Mouse (Mus musculus): ENCODE data around the gene 6820408C15Rik. TPM values are rescaled to one million over a fixed set of nuclear protein-coding genes. Genes with fewer than 3 reads are reported as not detected.
"Not testable (repeated sequence)": the region's sequence is repeated elsewhere in the genome, so short reads cannot be mapped to it uniquely, and the experiment has no call there.

Gene 6820408C15Rik
- total RNA-seq, 1 experiment from 2014 or later, result not detected

- ATAC-seq (ENCODE audit: extremely low read depth, insufficient number of reproducible peaks, low FRiP score, poor library complexity, severe bottlenecking), result peak; percentile 86
These were observed 9.3 kb upstream of the 6820408C15Rik start for GRCm38 (mm10) chr2:152406126-152406525.

- no peak for ATAC-seq (ENCODE audit: extremely low read depth, insufficient number of reproducible peaks, low FRiP score, poor library complexity, severe bottlenecking)
These were observed 5.6 kb upstream of the 6820408C15Rik start for GRCm38 (mm10) chr2:152409781-152410180.

- no peak for ATAC-seq (ENCODE audit: extremely low read depth, insufficient number of reproducible peaks, low FRiP score, poor library complexity, severe bottlenecking)
These were observed 4.4 kb upstream of the 6820408C15Rik start for GRCm38 (mm10) chr2:152410971-152411371.

- no peak for ATAC-seq (ENCODE audit: extremely low read depth, insufficient number of reproducible peaks, low FRiP score, poor library complexity, severe bottlenecking)
These were observed 3.9 kb upstream of the 6820408C15Rik start for GRCm38 (mm10) chr2:152411471-152411870.

GRCm38 (mm10) chr2:152412526-152413157 is 2.7 kb upstream of the 6820408C15Rik start:
- ATAC-seq (ENCODE audit: extremely low read depth, insufficient number of reproducible peaks, low FRiP score, poor library complexity, severe bottlenecking), result no peak

GRCm38 (mm10) chr2:152413158-152413764 is 2.1 kb upstream of the 6820408C15Rik start:
- ATAC-seq (ENCODE audit: extremely low read depth, insufficient number of reproducible peaks, low FRiP score, poor library complexity, severe bottlenecking), result no peak

GRCm38 (mm10) chr2:152413765-152414584 is 1.4 kb upstream of the 6820408C15Rik start:
- ATAC-seq (ENCODE audit: extremely low read depth, insufficient number of reproducible peaks, low FRiP score, poor library complexity, severe bottlenecking), result no peak

GRCm38 (mm10) chr2:152414591-152415165 is 709 bp upstream of the 6820408C15Rik start, which contains the start of gene Zcchc3:
Gene Zcchc3 (minus strand): TSS chr2:152415027.
- peak; percentile 39; the same call in 1 of the 2 replicates for ATAC-seq (ENCODE audit: extremely low read depth, insufficient number of reproducible peaks, low FRiP score, poor library complexity, severe bottlenecking)

- no peak for ATAC-seq (ENCODE audit: extremely low read depth, insufficient number of reproducible peaks, low FRiP score, poor library complexity, severe bottlenecking)
These were observed 399 bp downstream of the 6820408C15Rik start for GRCm38 (mm10) chr2:152415786-152416185.

GRCm38 (mm10) chr2:152427493-152427892 is 12.1 kb downstream of the 6820408C15Rik start:
- ATAC-seq (ENCODE audit: extremely low read depth, insufficient number of reproducible peaks, low FRiP score, poor library complexity, severe bottlenecking), result no peak

GRCm38 (mm10) chr2:152428481-152428880 is 13.1 kb downstream of the 6820408C15Rik start:
- ATAC-seq (ENCODE audit: extremely low read depth, insufficient number of reproducible peaks, low FRiP score, poor library complexity, severe bottlenecking), result not testable (repeated sequence)

- no peak for ATAC-seq (ENCODE audit: extremely low read depth, insufficient number of reproducible peaks, low FRiP score, poor library complexity, severe bottlenecking)
These were observed 21.1 kb downstream of the 6820408C15Rik start for GRCm38 (mm10) chr2:152436405-152436901.

- ATAC-seq (ENCODE audit: extremely low read depth, insufficient number of reproducible peaks, low FRiP score, poor library complexity, severe bottlenecking), result peak; percentile 69
These were observed 21.8 kb downstream of the 6820408C15Rik start for GRCm38 (mm10) chr2:152436983-152437860.

GRCm38 (mm10) chr2:152438963-152439362 is 23.6 kb downstream of the 6820408C15Rik start:
- no peak for ATAC-seq (ENCODE audit: extremely low read depth, insufficient number of reproducible peaks, low FRiP score, poor library complexity, severe bottlenecking)

GRCm38 (mm10) chr2:152439833-152440232 is 24.4 kb downstream of the 6820408C15Rik start:
- ATAC-seq (ENCODE audit: extremely low read depth, insufficient number of reproducible peaks, low FRiP score, poor library complexity, severe bottlenecking), result no peak

GRCm38 (mm10) chr2:152442322-152442721 is 26.9 kb downstream of the 6820408C15Rik start:
- ATAC-seq (ENCODE audit: extremely low read depth, insufficient number of reproducible peaks, low FRiP score, poor library complexity, severe bottlenecking), result no peak

GRCm38 (mm10) chr2:152443281-152443680 is 27.9 kb downstream of the 6820408C15Rik start:
- ATAC-seq (ENCODE audit: extremely low read depth, insufficient number of reproducible peaks, low FRiP score, poor library complexity, severe bottlenecking), result no peak

GRCm38 (mm10) chr2:152446642-152447041 is 31.3 kb downstream of the 6820408C15Rik start:
- ATAC-seq (ENCODE audit: extremely low read depth, insufficient number of reproducible peaks, low FRiP score, poor library complexity, severe bottlenecking), result no peak

Data from neutrophil, adult 5-6 weeks (primary cell).